Mouse (Mus musculus) embryonic facial prominence, embryonic 13.5 days (tissue): ENCODE data around the gene Ranbp9. TPM values are rescaled to one million over a fixed set of nuclear protein-coding genes. Genes with fewer than 3 reads are reported as not detected.

Experiments
- ATAC-seq: fragments of 200-750 bp; cut with Nextera tagmentation; 2 replicates; pipeline ENCODE4 v1.8.0; 2017; ENCODE audit warnings: low read depth; ENCODE audit not compliant: insufficient number of reproducible peaks, insufficient read depth, low FRiP score, low TSS enrichment
- H3K27ac ChIP-seq: fragments of 300-500 bp; sonication (generic); 2 replicates; pipeline ENCODE4 v1.5.1; 2015; ENCODE audit warnings: moderate library complexity, mild to moderate bottlenecking, inconsistent platforms
- H3K27me3 ChIP-seq: fragments of 300-500 bp; sonication (generic); 2 replicates; pipeline ENCODE4 v1.6.1; 2015; ENCODE audit warnings: mild to moderate bottlenecking, inconsistent platforms
- H3K36me3 ChIP-seq: fragments of 300-500 bp; sonication (generic); 2 replicates; pipeline ENCODE4 v1.6.1; 2015; ENCODE audit warnings: mild to moderate bottlenecking, inconsistent platforms
- H3K4me1 ChIP-seq: fragments of 300-500 bp; sonication (generic); 2 replicates; pipeline ENCODE4 v1.6.1; 2015; ENCODE audit warnings: inconsistent platforms
- H3K4me2 ChIP-seq: fragments of 300-500 bp; sonication (generic); 2 replicates; pipeline ENCODE4 v1.6.1; 2015; ENCODE audit warnings: moderate library complexity, mild to moderate bottlenecking, inconsistent platforms
- H3K4me3 ChIP-seq: fragments of 300-500 bp; sonication (generic); 2 replicates; pipeline ENCODE4 v1.5.1; 2015; ENCODE audit warnings: mild to moderate bottlenecking, inconsistent platforms
- H3K9ac ChIP-seq: fragments of 300-500 bp; sonication (generic); 2 replicates; pipeline ENCODE4 v1.6.1; 2015; ENCODE audit warnings: mild to moderate bottlenecking, inconsistent platforms
- H3K9me3 ChIP-seq: fragments of 300-500 bp; sonication (generic); 2 replicates; pipeline ENCODE4 v1.6.1; 2016; ENCODE audit warnings: inconsistent platforms
- WGBS: fragments of 180-500 bp; shearing (Covaris S2); methylation state at CpG from one replicate; pipeline ENCODE4 v1.1.7; 2015; ENCODE audit warnings: mixed read lengths; 5-methylcytosine and 5-hydroxymethylcytosine counted together
- polyA plus RNA-seq: library from polyadenylated mRNA; unstranded; fragments of >200 nt; fragmentation: Nextera tagmentation; extraction: Ambion mirVana; gene quantifications from 2 replicates; pipeline ENCODE4 v1.2.1, GENCODE M21; 2015

Ranbp9 gene
- polyA plus RNA-seq, 1 experiment from 2014 or later: 11.1 TPM

- no peaks in the 10 kb centered on the region for H3K27me3 ChIP-seq
- 90% methylated on average over 7 of the region's 7 CpGs for WGBS
- ATAC-seq: no peak
- H3K36me3 ChIP-seq: no peaks in the 10 kb centered on the region
- H3K4me3 ChIP-seq: no peak overlapping the region
- H3K4me2 ChIP-seq: no peak overlapping the region
- no peak overlapping the region for H3K27ac ChIP-seq
- H3K9ac ChIP-seq: no peak overlapping the region
- peaks cover 6% of the 10 kb centered on the region; the same call in 1 of the 2 replicates for H3K4me1 ChIP-seq
- peaks cover 4% of the 10 kb centered on the region; the same call in 1 of the 2 replicates for H3K9me3 ChIP-seq
Observed at GRCm38 (mm10) chr13:43493725-43494124, 12.6 kb upstream of the Ranbp9 start.

GRCm38 (mm10) chr13:43493058-43493481, 12.0 kb upstream of the Ranbp9 start:
- ATAC-seq: no peak
- Histone ChIP-seq H3K9ac (no peak overlapping the region), H3K9me3 (peaks cover 4% of the 10 kb centered on the region; the same call in 1 of the 2 replicates), H3K4me2 (no peak overlapping the region), H3K27me3 (no peaks in the 10 kb centered on the region), H3K4me1 (peaks cover 6% of the 10 kb centered on the region; the same call in 1 of the 2 replicates), H3K4me3 (no peak overlapping the region), H3K36me3 (no peaks in the 10 kb centered on the region), H3K27ac (no peak overlapping the region)
- 60% methylated on average over 11 of the region's 11 CpGs for WGBS

- Histone ChIP-seq H3K9ac (no peak overlapping the region), H3K27me3 (no peaks in the 10 kb centered on the region), H3K36me3 (no peaks in the 10 kb centered on the region), H3K27ac (no peak overlapping the region), H3K4me2 (no peak overlapping the region), H3K4me3 (no peak overlapping the region), H3K9me3 (no peaks in the 10 kb centered on the region), H3K4me1 (0 out of 2 replicates have a peak, but pooled peaks cover 3% of the 10 kb centered on the region)
- no peak for ATAC-seq
- WGBS: 50% methylated on average over 12 of the region's 12 CpGs
Observed at GRCm38 (mm10) chr13:43486501-43487213, 5.6 kb upstream of the Ranbp9 start.

GRCm38 (mm10) chr13:43485278-43485976, 4.3 kb upstream of the Ranbp9 start:
- H3K9me3 ChIP-seq: no peaks in the 10 kb centered on the region
- H3K27ac ChIP-seq: no peak overlapping the region
- H3K4me1 ChIP-seq: 0 out of 2 replicates have a peak, but pooled peaks cover 3% of the 10 kb centered on the region
- H3K4me3 ChIP-seq: no peak overlapping the region
- no peak overlapping the region for H3K4me2 ChIP-seq
- no peak overlapping the region for H3K9ac ChIP-seq
- H3K27me3 ChIP-seq: no peaks in the 10 kb centered on the region
- H3K36me3 ChIP-seq: no peaks in the 10 kb centered on the region
- 93% methylated on average over 5 of the region's 5 CpGs for WGBS
- ATAC-seq: no peak

GRCm38 (mm10) chr13:43482782-43483181, 1.7 kb upstream of the Ranbp9 start:
- no peaks in the 10 kb centered on the region for H3K36me3 ChIP-seq
- H3K27me3 ChIP-seq: no peaks in the 10 kb centered on the region
- H3K4me1 ChIP-seq: peaks cover 12% of the 10 kb centered on the region
- H3K4me2 ChIP-seq: no peak overlapping the region
- no peak for ATAC-seq
- H3K4me3 ChIP-seq: no peak overlapping the region
- no peak overlapping the region for H3K27ac ChIP-seq
- no peaks in the 10 kb centered on the region for H3K9me3 ChIP-seq
- 92% methylated on average over 9 of the region's 9 CpGs for WGBS
- no peak overlapping the region for H3K9ac ChIP-seq

- peak overlapping the region; percentile 98 for H3K9ac ChIP-seq
- 42% methylated on average over 6 of the region's 6 CpGs for WGBS
Observed at GRCm38 (mm10) chr13:43481859-43482245, 770 bp upstream of the Ranbp9 start.

GRCm38 (mm10) chr13:43480595-43480956, 506 bp downstream of the Ranbp9 start:
- H3K27ac ChIP-seq: peak overlapping the region; percentile 98
- H3K27me3 ChIP-seq: no peaks in the 10 kb centered on the region
- H3K4me2 ChIP-seq: peak overlapping the region; percentile 81
- peak overlapping the region; percentile 98 for H3K9ac ChIP-seq
- no peak; the same call in 1 of the 2 replicates for ATAC-seq
- peaks cover 13% of the 10 kb centered on the region for H3K4me1 ChIP-seq
- H3K4me3 ChIP-seq: peak overlapping the region; percentile 99
- no peaks in the 10 kb centered on the region for H3K9me3 ChIP-seq
- WGBS: 0% methylated on average over 35 of the region's 67 CpGs
- no peaks in the 10 kb centered on the region for H3K36me3 ChIP-seq

More at GRCm38 (mm10) chr13:43481859-43482245, 770 bp upstream of the Ranbp9 start:
- H3K4me2 ChIP-seq: peak overlapping the region; percentile 81
- no peak for ATAC-seq
- no peaks in the 10 kb centered on the region for H3K9me3 ChIP-seq
- no peaks in the 10 kb centered on the region for H3K36me3 ChIP-seq
- peaks cover 13% of the 10 kb centered on the region for H3K4me1 ChIP-seq
- no peaks in the 10 kb centered on the region for H3K27me3 ChIP-seq
- H3K27ac ChIP-seq: peak overlapping the region; percentile 98
- H3K4me3 ChIP-seq: peak overlapping the region; percentile 99

GRCm38 (mm10) chr13:43479767-43480571, 1.1 kb downstream of the Ranbp9 start:
- H3K4me3 ChIP-seq: peak overlapping the region; percentile 99
- H3K27ac ChIP-seq: peak overlapping the region; percentile 98
- peak overlapping the region; percentile 81 for H3K4me2 ChIP-seq
- WGBS: under 1% methylated on average over 36 of the region's 36 CpGs
- H3K9ac ChIP-seq: peak overlapping the region; percentile 98
- no peaks in the 10 kb centered on the region for H3K9me3 ChIP-seq
- no peaks in the 10 kb centered on the region for H3K36me3 ChIP-seq
- H3K4me1 ChIP-seq: peaks cover 13% of the 10 kb centered on the region
- H3K27me3 ChIP-seq: no peaks in the 10 kb centered on the region
- ATAC-seq: no peak; the same call in 1 of the 2 replicates

- ATAC-seq: no peak
Observed at GRCm38 (mm10) chr13:43479024-43479705, 1.9 kb downstream of the Ranbp9 start.

GRCm38 (mm10) chr13:43478586-43478985, 2.5 kb downstream of the Ranbp9 start:
- Histone ChIP-seq H3K27ac (no peak overlapping the region), H3K4me3 (peak overlapping the region; percentile 99), H3K27me3 (no peaks in the 10 kb centered on the region), H3K9ac (peak overlapping the region; percentile 67), H3K4me1 (peaks cover 25% of the 10 kb centered on the region), H3K36me3 (no peaks in the 10 kb centered on the region), H3K9me3 (no peaks in the 10 kb centered on the region), H3K4me2 (peak overlapping the region; percentile 81)
- WGBS: 31% methylated on average over 8 of the region's 8 CpGs
- no peak for ATAC-seq

More at GRCm38 (mm10) chr13:43479024-43479705, 1.9 kb downstream of the Ranbp9 start:
- H3K36me3 ChIP-seq: no peaks in the 10 kb centered on the region
- peak overlapping the region; percentile 81 for H3K4me2 ChIP-seq
- peak overlapping the region; percentile 98 for H3K9ac ChIP-seq
- H3K27me3 ChIP-seq: no peaks in the 10 kb centered on the region
- WGBS: 7% methylated on average over 6 of the region's 6 CpGs
- H3K4me3 ChIP-seq: peak overlapping the region; percentile 99
- H3K4me1 ChIP-seq: peaks cover 20% of the 10 kb centered on the region
- H3K27ac ChIP-seq: peak overlapping the region; percentile 98; the same call in 1 of the 2 replicates
- H3K9me3 ChIP-seq: no peaks in the 10 kb centered on the region
